ENCODE assay signal across 8 mouse cellular contexts in genomic region chr2:152696476-152697164, GRCm38 (mm10). TPM values are rescaled to one million over a fixed set of nuclear protein-coding genes. Genes with fewer than 3 reads are reported as not detected.
DNase-seq lines count a peak whose midpoint lies in the region; ATAC-seq lines count a peak whose summit lies in the region.

No protein-coding gene starts in this region.

- peaks cover 22% of the 10 kb centered on the region for H3K36me3 ChIP-seq in hindbrain, embryonic 11.5 days (ENCODE audit: control insufficient read depth, insufficient read depth, low read length)
- H3K36me3 ChIP-seq in lung, embryonic 16.5 days (ENCODE audit: control insufficient read depth, insufficient read depth, low read length): peaks cover 24% of the 10 kb centered on the region

- no peaks in the 10 kb centered on the region for H3K27me3 ChIP-seq in hindbrain, embryonic 11.5 days (ENCODE audit: control insufficient read depth, insufficient read depth, low read length)
- no peaks in the 10 kb centered on the region for H3K27me3 ChIP-seq in lung, embryonic 16.5 days (ENCODE audit: control insufficient read depth, insufficient read depth, low read depth, low read length)

- 0 out of 2 replicates have a peak overlapping the region, but pooled peaks have one; percentile 47 for H3K27ac ChIP-seq in hindbrain, embryonic 11.5 days (ENCODE audit: low read depth, low read length)
- H3K27ac ChIP-seq in lung, embryonic 16.5 days (ENCODE audit: low read length): peak overlapping the region; percentile 48

- H3K4me2 ChIP-seq in hindbrain, embryonic 11.5 days (replicated peaks; ENCODE audit: low read depth, low read length): no peak overlapping the region
- H3K4me2 ChIP-seq in lung, embryonic 16.5 days (ENCODE audit: low read depth, low read length): no peak overlapping the region

- 0 out of 2 replicates have a peak, but pooled peaks cover 2% of the 10 kb centered on the region for H3K4me1 ChIP-seq in hindbrain, embryonic 11.5 days (replicated peaks; ENCODE audit: control insufficient read depth, insufficient read depth, low read length)
- H3K4me1 ChIP-seq in lung, embryonic 16.5 days (replicated peaks; ENCODE audit: control insufficient read depth, insufficient read depth, low read length): peaks cover 19% of the 10 kb centered on the region

- no peaks in the 10 kb centered on the region for H3K9me3 ChIP-seq in hindbrain, embryonic 11.5 days (ENCODE audit: control insufficient read depth, low read length)
- no peaks in the 10 kb centered on the region for H3K9me3 ChIP-seq in lung, embryonic 16.5 days (ENCODE audit: control insufficient read depth, low read length)

- DNase-seq in MEL-GATA-1-ER (ENCODE audit: extremely low read depth, low read depth): peak; percentile 59
- DNase-seq in cerebellum, adult 8-10 months: peak; percentile 96
- peak; percentile 76 to 98 for DNase-seq in frontal cortex, adult 2 months (ENCODE audit: extremely low spot score in 1 of 2, low spot score in 1 of 2)
- peak; percentile 94 for DNase-seq in hindbrain, embryonic 11.5 days (ENCODE audit: low spot score)
- DNase-seq in layer of hippocampus, adult 9-11 months: peak; percentile 87
- DNase-seq in ovary, postnatal 36 days (ENCODE audit: low spot score): peak; percentile 90
- DNase-seq in thymus, postnatal 14 days: peak; percentile 94

- ATAC-seq in hindbrain, embryonic 11.5 days (ENCODE audit: low FRiP score): peak; percentile 61
- peak; percentile 58 for ATAC-seq in lung, embryonic 16.5 days (ENCODE audit: low read depth)

- H3K9ac ChIP-seq in hindbrain, embryonic 11.5 days (ENCODE audit: low read depth, low read length): peak overlapping the region; percentile 35
- H3K9ac ChIP-seq in lung, embryonic 16.5 days (ENCODE audit: low read length): peak overlapping the region; percentile 67

- 47% methylated on average over 20 of the region's 20 CpGs for WGBS in hindbrain, embryonic 11.5 days
- 42% methylated on average over 20 of the region's 20 CpGs for WGBS in lung, embryonic 16.5 days

- H3K4me3 ChIP-seq in hindbrain, embryonic 11.5 days (ENCODE audit: low read depth, low read length): no peak overlapping the region
- no peak overlapping the region for H3K4me3 ChIP-seq in lung, embryonic 16.5 days (ENCODE audit: low read length)

RNA-seq across cellular contexts. Expression of gene Mcts2, which starts 9.8 kb away (rescaled TPM):
- polyA plus RNA-seq in frontal cortex, adult 2 months (2012; rRNA removed): 18.9 and 19.0 TPM in 2 replicates
- 43.9 and 48.5 TPM in 2 replicates for polyA plus RNA-seq in hindbrain, embryonic 11.5 days (2014; fragmentation: Nextera tagmentation; extraction: Ambion mirVana)
- polyA plus RNA-seq in lung, embryonic 16.5 days (2015; fragmentation: Nextera tagmentation; extraction: Ambion mirVana): 26.1 and 27.4 TPM in 2 replicates

RNA-seq across cellular contexts. Expression of gene H13, which starts 27.4 kb away (rescaled TPM):
- polyA plus RNA-seq in frontal cortex, adult 2 months (2012; rRNA removed): 82.4 and 82.7 TPM in 2 replicates
- polyA plus RNA-seq in hindbrain, embryonic 11.5 days (2014; fragmentation: Nextera tagmentation; extraction: Ambion mirVana): 124 and 138 TPM in 2 replicates
- polyA plus RNA-seq in lung, embryonic 16.5 days (2015; fragmentation: Nextera tagmentation; extraction: Ambion mirVana): 96.3 and 98.8 TPM in 2 replicates

RNA-seq across cellular contexts. Expression of gene Id1, which starts 39.4 kb away (rescaled TPM):
- polyA plus RNA-seq in frontal cortex, adult 2 months (2012; rRNA removed): 81.5 and 93.8 TPM in 2 replicates
- 166 and 168 TPM in 2 replicates for polyA plus RNA-seq in hindbrain, embryonic 11.5 days (2014; fragmentation: Nextera tagmentation; extraction: Ambion mirVana)
- polyA plus RNA-seq in lung, embryonic 16.5 days (2015; fragmentation: Nextera tagmentation; extraction: Ambion mirVana): 186 and 189 TPM in 2 replicates

RNA-seq across cellular contexts. Expression of gene Cox4i2, which starts 57.4 kb away (rescaled TPM):
- polyA plus RNA-seq in frontal cortex, adult 2 months (2012; rRNA removed): 6.9 and 7.6 TPM in 2 replicates
- polyA plus RNA-seq in hindbrain, embryonic 11.5 days (2014; fragmentation: Nextera tagmentation; extraction: Ambion mirVana): 4.1 and 4.4 TPM in 2 replicates
- 99.6 and 104 TPM in 2 replicates for polyA plus RNA-seq in lung, embryonic 16.5 days (2015; fragmentation: Nextera tagmentation; extraction: Ambion mirVana)
